Mouse (Mus musculus): ENCODE measurements around the gene Dapp1. TPM values are rescaled to one million over a fixed set of nuclear protein-coding genes. Genes with fewer than 3 reads are reported as not detected.
"Not testable (repeated sequence)": the region's sequence is repeated elsewhere in the genome, so short reads cannot be mapped to it uniquely, and the experiment has no call there.

The Dapp1 gene
- total and polyA plus RNA-seq, 2 experiments = 0.59 to 1.6 TPM

DNA sequence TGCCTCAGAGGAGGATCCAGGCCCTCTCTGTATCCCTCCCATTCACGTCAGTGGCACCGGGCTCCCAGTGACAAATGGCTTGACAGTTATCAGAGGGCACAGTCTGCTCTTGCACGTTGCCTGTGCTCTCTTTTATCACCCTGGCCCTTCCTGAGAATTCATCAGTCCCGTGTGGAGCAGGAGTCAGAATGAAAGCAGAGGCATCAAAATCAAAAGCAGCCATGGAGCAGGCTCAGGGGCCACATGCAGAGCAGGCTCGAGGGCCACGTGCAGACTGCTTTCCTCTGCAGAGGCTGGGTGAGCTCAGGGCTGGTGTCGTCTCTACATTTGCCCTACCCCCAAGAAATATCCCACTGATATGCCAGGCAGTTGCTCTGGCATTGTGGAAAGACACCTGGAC, 29.5 kb downstream of the Dapp1 start:
- peaks cover 11% of the 10 kb centered on the region for H3K4me1 ChIP-seq (ENCODE audit: control insufficient read depth, insufficient read depth, low read length)
- TF ChIP-seq POLR2A (IDR thresholded peaks at IDR 0.05; ENCODE audit: extremely low read depth, insufficient read depth, low read length) (no peak), CTCF (IDR thresholded peaks at IDR 0.05; ENCODE audit: low read depth, low read length) (no peak)
- no peak overlapping the region for H3K4me3 ChIP-seq (ENCODE audit: insufficient read depth, low read depth, low read length)
- no peaks in the 10 kb centered on the region for H3K36me3 ChIP-seq (ENCODE audit: control insufficient read depth, insufficient read depth, low read length)
- no peak for DNase-seq (ENCODE audit: extremely low read depth, low read depth, low spot score)
- H3K27ac ChIP-seq (replicated peaks; ENCODE audit: insufficient read depth, low read depth, low read length) = peak overlapping the region; percentile 10; the same call in 1 of the 2 replicates
- 10% methylated on average over 7 of the region's 7 CpGs for WGBS
- no peaks in the 10 kb centered on the region for H3K27me3 ChIP-seq (ENCODE audit: control insufficient read depth, insufficient read depth, low read length)
- no peak overlapping the region for H3K9ac ChIP-seq (ENCODE audit: low read depth, low read length)
- no peaks in the 10 kb centered on the region for H3K79me2 ChIP-seq (ENCODE audit: control insufficient read depth, insufficient read depth, low read length)

DNA sequence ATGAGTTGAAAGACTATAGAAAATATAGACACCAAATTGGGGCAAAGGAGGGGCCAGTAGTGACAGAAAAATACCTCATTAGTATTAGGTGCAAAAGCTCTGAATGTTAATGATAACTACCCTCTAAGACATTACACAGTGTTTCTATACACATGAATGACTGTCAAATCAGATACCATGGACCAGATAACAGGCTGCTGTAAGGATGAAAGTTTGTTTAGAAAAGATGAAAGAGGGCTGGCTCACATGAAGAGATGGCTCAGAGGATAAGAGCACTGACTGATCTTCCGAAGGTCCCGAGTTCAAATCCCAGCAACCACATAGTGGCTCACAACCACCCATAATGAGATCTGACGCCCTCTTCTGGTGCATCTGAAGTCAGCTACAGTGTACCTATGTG, 30.0 kb downstream of the Dapp1 start:
- H3K9ac ChIP-seq (ENCODE audit: low read depth, low read length); H3K79me2 ChIP-seq (ENCODE audit: control insufficient read depth, insufficient read depth, low read length); H3K27me3 ChIP-seq (ENCODE audit: control insufficient read depth, insufficient read depth, low read length); DNase-seq (ENCODE audit: extremely low read depth, low read depth, low spot score); H3K4me3 ChIP-seq (ENCODE audit: insufficient read depth, low read depth, low read length); H3K27ac ChIP-seq (replicated peaks; ENCODE audit: insufficient read depth, low read depth, low read length); H3K36me3 ChIP-seq (ENCODE audit: control insufficient read depth, insufficient read depth, low read length): not testable (repeated sequence)
- 82% methylated on average over 3 of the region's 3 CpGs for WGBS
- peaks cover 11% of the 10 kb centered on the region for H3K4me1 ChIP-seq (ENCODE audit: control insufficient read depth, insufficient read depth, low read length)

DNA sequence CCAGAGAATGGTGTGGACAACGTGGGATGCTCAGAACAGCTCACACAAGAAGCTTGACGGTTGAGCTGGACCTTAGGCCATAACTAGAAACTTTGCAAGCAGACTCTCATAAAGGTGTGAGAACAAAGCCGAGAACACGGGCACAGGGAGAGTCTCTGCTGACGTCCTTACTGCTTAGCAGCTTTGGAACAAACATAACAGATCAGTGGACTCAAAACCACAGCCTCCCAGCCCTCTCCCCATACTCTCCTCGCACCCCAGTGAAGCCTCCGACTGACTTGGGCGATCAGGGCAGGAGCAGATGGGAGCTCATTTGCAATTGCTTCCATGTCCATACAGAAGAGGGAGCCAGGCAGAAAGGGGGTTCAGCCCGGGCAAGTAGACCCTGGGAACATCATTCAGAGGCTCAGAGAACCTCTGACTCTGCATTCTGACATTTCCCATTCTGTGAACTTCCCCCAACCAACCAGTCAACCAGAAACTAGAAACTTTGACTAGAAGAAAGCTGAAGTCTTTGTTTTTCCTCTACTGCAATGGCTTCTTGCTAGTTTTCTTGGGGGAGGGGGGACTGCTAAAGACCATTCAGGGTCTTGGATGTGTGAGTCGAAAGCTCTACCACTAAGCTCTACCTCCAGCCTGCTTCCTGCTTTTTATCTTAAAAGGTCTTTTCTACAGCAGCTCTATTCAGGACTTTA, 31.0 kb downstream of the Dapp1 start:
- no peaks in the 10 kb centered on the region for H3K27me3 ChIP-seq (ENCODE audit: control insufficient read depth, insufficient read depth, low read length)
- H3K4me1 ChIP-seq (ENCODE audit: control insufficient read depth, insufficient read depth, low read length) = peaks cover 11% of the 10 kb centered on the region
- DNase-seq (ENCODE audit: extremely low read depth, low read depth, low spot score) = no peak
- H3K4me3 ChIP-seq (ENCODE audit: insufficient read depth, low read depth, low read length) = no peak overlapping the region
- TF ChIP-seq POLR2A (IDR thresholded peaks at IDR 0.05; ENCODE audit: extremely low read depth, insufficient read depth, low read length) (no peak), CTCF (IDR thresholded peaks at IDR 0.05; ENCODE audit: low read depth, low read length) (no peak)
- H3K79me2 ChIP-seq (ENCODE audit: control insufficient read depth, insufficient read depth, low read length) = no peaks in the 10 kb centered on the region
- H3K27ac ChIP-seq (replicated peaks; ENCODE audit: insufficient read depth, low read depth, low read length) = 0 out of 2 replicates have a peak overlapping the region, but pooled peaks have one; percentile 34
- no peaks in the 10 kb centered on the region for H3K36me3 ChIP-seq (ENCODE audit: control insufficient read depth, insufficient read depth, low read length)
- H3K9ac ChIP-seq (ENCODE audit: low read depth, low read length) = no peak overlapping the region
- WGBS = 87% methylated on average over 10 of the region's 10 CpGs

DNA sequence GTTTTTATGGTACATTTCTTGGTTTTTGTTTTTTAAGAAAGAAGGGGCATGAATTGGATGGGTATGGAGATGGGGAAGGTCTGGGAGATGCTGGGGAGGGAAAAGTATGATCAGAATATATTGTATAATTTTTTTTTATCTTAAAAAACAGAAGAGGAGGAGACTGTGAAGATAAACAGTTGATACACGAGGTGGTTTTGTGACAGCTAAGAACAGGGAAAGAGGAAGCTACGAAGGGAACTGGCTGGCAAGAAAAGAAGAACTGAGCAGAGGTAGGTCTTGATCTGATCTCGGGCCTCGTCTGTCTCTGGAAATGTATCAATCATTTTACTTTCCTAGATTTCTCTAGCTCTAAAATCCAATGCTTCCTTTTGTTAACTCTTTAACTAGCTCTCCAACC, 33.8 kb downstream of the Dapp1 start:
- WGBS = 75% methylated on average over 4 of the region's 4 CpGs
- no peak overlapping the region for H3K4me3 ChIP-seq (ENCODE audit: insufficient read depth, low read depth, low read length)
- no peaks in the 10 kb centered on the region for H3K36me3 ChIP-seq (ENCODE audit: control insufficient read depth, insufficient read depth, low read length)
- H3K27me3 ChIP-seq (ENCODE audit: control insufficient read depth, insufficient read depth, low read length) = no peaks in the 10 kb centered on the region
- no peak for DNase-seq (ENCODE audit: extremely low read depth, low read depth, low spot score)
- peaks cover 9% of the 10 kb centered on the region for H3K4me1 ChIP-seq (ENCODE audit: control insufficient read depth, insufficient read depth, low read length)
- no peaks in the 10 kb centered on the region for H3K79me2 ChIP-seq (ENCODE audit: control insufficient read depth, insufficient read depth, low read length)
- no peak overlapping the region for H3K27ac ChIP-seq (replicated peaks; ENCODE audit: insufficient read depth, low read depth, low read length)
- TF ChIP-seq CTCF (IDR thresholded peaks at IDR 0.05; ENCODE audit: low read depth, low read length) (no peak), POLR2A (IDR thresholded peaks at IDR 0.05; ENCODE audit: extremely low read depth, insufficient read depth, low read length) (no peak)
- no peak overlapping the region for H3K9ac ChIP-seq (ENCODE audit: low read depth, low read length)

DNA sequence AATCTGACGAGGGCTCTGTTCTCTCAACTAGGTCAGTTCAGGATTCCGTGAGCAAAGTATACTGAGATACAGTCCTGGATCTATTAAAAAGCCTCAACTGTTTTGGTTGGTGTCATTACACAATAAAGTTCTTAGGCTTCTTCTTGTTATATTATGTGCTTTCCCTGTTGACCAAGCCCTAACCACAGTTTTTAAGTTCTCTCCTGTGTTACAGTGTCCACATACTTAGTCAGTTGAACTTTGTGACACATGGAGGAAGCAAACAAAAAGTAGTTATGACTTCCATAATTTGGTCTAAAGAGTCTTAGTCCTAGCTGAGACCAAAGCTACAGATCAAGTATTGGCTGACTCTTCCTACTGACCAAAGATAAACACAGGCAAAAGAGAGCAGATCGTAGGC, 34.5 kb downstream of the Dapp1 start:
- Histone ChIP-seq H3K36me3 (ENCODE audit: control insufficient read depth, insufficient read depth, low read length) (no peaks in the 10 kb centered on the region), H3K9ac (ENCODE audit: low read depth, low read length) (no peak overlapping the region), H3K4me3 (ENCODE audit: insufficient read depth, low read depth, low read length) (no peak overlapping the region), H3K4me1 (ENCODE audit: control insufficient read depth, insufficient read depth, low read length) (peaks cover 4% of the 10 kb centered on the region; the same call in 1 of the 2 replicates), H3K27me3 (ENCODE audit: control insufficient read depth, insufficient read depth, low read length) (no peaks in the 10 kb centered on the region), H3K27ac (replicated peaks; ENCODE audit: insufficient read depth, low read depth, low read length) (no peak overlapping the region), H3K79me2 (ENCODE audit: control insufficient read depth, insufficient read depth, low read length) (no peaks in the 10 kb centered on the region)
- WGBS = 95% methylated on average over 3 of the region's 3 CpGs
- no peak for DNase-seq (ENCODE audit: extremely low read depth, low read depth, low spot score)
- no peak for TF ChIP-seq POLR2A (IDR thresholded peaks at IDR 0.05; ENCODE audit: extremely low read depth, insufficient read depth, low read length)
- TF ChIP-seq CTCF (IDR thresholded peaks at IDR 0.05; ENCODE audit: low read depth, low read length) = no peak

DNA sequence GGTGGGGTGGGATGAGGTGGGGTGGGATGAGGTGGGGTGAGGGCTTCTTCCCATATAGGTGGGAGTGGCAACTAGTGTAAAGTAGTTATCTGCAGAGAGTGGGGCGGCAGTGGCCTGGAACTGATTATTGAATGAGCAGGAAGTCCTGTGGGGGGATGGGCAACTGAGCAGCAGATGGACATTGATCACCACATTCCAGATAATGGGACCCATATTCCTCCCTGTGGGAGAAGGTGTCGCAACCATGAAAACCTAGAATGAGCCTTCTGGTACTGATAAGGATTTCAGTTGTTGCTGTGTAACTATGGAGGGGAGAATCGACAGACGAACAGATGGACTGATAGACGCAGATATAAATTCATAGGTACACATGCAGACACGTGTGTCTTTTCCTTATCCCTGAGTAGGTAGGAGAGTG, 37.6 kb downstream of the Dapp1 start:
- H3K79me2 ChIP-seq (ENCODE audit: control insufficient read depth, insufficient read depth, low read length) = no peaks in the 10 kb centered on the region
- H3K27me3 ChIP-seq (ENCODE audit: control insufficient read depth, insufficient read depth, low read length) = no peaks in the 10 kb centered on the region
- no peak for TF ChIP-seq POLR2A (IDR thresholded peaks at IDR 0.05; ENCODE audit: extremely low read depth, insufficient read depth, low read length)
- no peak for TF ChIP-seq CTCF (IDR thresholded peaks at IDR 0.05; ENCODE audit: low read depth, low read length)
- DNase-seq (ENCODE audit: extremely low read depth, low read depth, low spot score) = peak; percentile 19
- no peak overlapping the region for H3K9ac ChIP-seq (ENCODE audit: low read depth, low read length)
- H3K36me3 ChIP-seq (ENCODE audit: control insufficient read depth, insufficient read depth, low read length) = no peaks in the 10 kb centered on the region
- peaks cover 1% of the 10 kb centered on the region; the same call in 1 of the 2 replicates for H3K4me1 ChIP-seq (ENCODE audit: control insufficient read depth, insufficient read depth, low read length)
- 24% methylated on average over 6 of the region's 6 CpGs for WGBS
- no peak overlapping the region for H3K4me3 ChIP-seq (ENCODE audit: insufficient read depth, low read depth, low read length)
- no peak overlapping the region for H3K27ac ChIP-seq (replicated peaks; ENCODE audit: insufficient read depth, low read depth, low read length)

Data from liver, adult 2 months (tissue).